Mouse (Mus musculus): ENCODE measurements at regions not wholly inside any gene's neighbourhood (a gene's known extent, or its start where the extent isn't known, plus 50 kb on each side); places are given as distances from the start of the nearest gene placed in this dataset.
A peak's percentile ranks its signal among the peaks of the same experiment; 100 is the strongest.

DNA sequence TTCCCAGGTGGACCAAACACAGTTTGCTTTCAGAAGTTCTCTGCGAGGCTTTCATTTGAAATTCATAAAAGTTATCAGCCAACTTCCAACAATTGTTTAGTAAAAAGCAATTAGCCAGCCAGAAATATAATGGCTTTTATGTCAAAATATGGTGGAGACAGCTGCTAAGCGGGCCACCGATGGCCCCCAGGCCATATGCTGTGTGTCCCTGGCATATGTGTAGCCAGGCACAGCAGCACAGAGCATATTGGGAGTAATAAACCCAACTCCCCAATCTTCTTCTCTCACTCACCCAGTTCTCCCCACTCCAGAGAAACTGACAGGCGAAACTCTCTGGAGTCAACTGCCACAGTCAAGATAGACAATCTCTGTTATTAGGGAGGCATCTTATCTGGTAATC lies 137.5 kb upstream of the Sel1l start:
- DNase-seq (ENCODE audit: low spot score): no peak

DNA sequence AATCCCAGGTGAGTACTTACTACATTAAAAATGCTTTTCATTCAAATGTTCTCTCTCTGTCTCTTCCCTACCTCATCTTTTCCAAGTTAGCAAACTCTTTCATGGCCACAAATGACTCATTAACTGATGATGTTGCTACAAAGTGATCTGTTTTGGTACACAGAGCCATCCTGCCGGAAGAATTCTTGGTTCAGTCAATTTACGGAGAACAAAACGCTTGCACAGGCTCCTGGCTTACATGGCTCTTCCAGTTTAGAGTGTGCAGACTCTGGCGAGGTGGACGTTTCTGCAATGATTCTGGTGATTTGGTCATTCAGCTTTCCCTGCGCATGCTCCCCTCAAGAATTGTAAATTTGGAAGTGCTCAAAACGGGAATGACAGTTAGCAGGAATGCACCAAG lies 131.4 kb upstream of the Sel1l start:
- DNase-seq (ENCODE audit: low spot score): no peak

DNA sequence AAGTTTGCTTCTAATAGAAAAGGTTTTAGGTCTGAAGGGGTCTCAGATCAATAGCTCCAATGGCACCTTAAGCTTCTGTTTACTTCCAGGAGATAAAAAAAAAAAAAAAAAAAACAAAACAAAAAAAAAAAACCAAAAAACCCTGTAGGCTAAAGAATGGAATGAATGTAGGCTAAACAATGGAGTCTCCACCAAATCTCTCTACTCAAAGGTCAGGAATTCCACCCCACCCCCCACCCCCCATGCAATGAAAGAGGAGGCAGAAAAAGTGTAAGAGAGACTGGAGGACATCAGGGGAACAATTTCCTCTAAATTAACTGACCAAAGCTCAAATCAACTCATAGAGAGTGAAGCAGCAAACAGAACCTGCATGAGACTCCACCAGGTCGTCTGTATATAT lies 122.1 kb upstream of the Sel1l start:
- no peak for DNase-seq (ENCODE audit: low spot score)

DNA sequence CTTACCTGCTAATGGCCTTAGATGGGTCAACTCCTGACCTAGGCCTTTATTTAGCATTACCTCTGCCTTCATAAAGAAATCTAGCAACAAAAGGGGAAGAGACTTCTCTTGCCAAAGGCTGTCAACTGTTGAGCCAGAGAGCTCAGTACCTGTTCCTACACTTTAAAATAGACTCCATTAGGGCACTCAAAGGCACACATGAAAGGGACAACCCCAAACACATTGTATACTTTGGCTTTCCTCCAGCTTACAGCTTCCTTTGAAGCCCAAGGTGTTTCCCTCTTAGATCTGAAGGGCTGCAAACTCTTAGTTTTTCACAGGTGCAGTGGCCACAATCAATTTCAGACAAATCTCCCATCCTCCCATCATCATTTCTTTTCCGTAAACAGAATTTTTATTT lies 117.0 kb upstream of the Sel1l start:
- DNase-seq (ENCODE audit: low spot score): no peak

DNA sequence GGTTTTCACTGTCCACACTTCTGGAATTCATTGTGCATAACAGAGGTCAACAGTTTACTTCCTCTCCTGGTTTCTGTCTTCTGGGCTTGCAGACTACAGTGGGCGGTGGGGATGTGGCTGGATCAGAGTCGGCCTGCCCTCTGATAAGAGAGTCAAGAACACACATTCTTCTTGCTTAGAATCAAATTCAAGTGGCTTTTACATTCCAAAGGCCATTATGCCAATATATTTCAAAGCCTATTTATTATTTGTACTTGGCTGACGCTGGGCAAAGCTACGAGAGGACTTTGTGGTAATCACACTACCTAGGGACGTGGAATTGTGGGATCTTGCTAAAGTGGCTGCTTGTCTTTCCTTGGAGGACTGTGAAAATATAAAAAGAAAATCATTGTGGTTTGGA lies 114.3 kb upstream of the Sel1l start:
- no peak for DNase-seq (ENCODE audit: low spot score)

DNA sequence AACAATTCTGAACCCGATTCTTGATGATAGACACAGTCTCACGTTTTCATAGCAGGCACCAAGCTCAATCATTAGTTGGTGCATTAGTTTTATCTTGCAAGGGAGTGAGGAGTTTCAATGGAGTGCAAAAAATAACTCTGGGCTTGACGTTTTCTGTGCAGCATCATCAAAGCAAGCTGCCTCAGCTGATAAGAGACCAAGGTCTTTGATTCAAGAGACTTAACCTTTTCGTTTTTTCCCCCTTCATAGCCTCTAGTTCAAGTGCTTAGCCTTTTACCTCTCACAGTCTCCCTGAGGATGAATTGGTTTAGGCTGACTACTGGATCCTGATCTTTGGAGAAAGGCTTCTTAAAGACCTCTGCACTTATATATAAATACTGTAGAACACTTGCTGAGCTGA lies 109.1 kb upstream of the Sel1l start:
- no peak for DNase-seq (ENCODE audit: low spot score)

DNA sequence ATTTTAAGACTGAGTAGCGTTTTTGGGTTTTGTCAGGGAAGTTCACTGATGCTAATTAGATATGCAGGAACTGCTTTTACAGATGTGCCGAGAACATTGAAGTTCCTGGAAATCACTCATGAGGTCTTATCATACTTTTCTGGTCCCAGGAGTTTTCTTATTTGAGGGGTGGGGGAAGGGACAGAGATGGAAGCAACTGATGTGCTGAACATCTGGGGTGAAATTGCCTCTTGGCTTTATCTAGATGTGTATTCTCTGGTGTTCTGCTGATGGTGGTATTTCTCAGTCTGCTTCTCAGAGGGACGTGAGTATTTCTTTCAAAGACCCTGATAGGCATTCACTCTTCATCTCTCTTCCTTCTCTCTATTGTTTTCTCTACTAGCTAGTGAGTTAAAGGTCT lies 107.5 kb upstream of the Sel1l start:
- DNase-seq (ENCODE audit: low spot score): no peak

- no peak for DNase-seq (ENCODE audit: low spot score)
Observed at GRCm38 (mm10) chr12:91948602-91949167, 99.7 kb upstream of the Sel1l start.

DNA sequence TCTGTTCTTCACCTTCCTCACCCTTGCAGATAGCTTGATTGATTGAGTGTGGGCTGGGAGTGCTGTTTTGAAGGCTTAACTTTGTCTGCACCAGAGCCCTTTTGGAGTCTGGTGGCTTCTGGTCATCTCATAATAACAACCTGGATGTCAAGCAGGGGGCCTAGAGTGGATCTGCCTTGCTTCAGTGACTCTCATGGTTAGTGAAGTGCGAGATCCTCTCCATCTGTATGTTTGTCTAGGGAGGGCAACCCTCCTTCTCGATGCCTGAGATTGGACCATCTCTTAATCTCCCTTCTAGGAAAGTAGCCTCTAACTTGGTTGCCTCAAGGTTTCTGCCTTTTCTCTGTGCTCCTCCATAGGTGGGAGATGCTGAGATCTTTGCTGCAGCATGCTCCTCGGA lies 99.0 kb upstream of the Sel1l start:
- DNase-seq (ENCODE audit: low spot score): no peak

DNA sequence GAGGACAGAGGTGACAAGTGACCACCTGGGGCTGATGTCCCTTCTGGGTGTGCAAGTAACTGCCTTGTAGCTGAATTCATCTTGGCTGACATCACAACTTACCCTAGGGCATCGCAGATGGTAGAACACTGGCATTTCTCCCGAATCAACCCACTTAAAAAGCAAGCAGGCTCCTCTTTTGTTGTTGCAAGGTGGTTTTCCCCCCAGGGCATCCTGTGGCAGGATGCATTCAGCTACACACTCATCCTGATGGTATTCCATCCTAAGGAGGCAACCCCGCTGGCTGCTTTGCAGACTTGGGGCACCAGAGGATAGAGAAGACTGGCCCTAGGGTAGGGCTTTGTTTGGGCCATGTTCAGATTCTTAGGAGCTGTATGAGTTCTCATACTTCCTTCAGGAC lies 97.6 kb upstream of the Sel1l start:
- no peak for DNase-seq (ENCODE audit: low spot score)

- no peak for DNase-seq (ENCODE audit: low spot score)
Observed at GRCm38 (mm10) chr12:91932490-91933361, 83.8 kb upstream of the Sel1l start.

DNA sequence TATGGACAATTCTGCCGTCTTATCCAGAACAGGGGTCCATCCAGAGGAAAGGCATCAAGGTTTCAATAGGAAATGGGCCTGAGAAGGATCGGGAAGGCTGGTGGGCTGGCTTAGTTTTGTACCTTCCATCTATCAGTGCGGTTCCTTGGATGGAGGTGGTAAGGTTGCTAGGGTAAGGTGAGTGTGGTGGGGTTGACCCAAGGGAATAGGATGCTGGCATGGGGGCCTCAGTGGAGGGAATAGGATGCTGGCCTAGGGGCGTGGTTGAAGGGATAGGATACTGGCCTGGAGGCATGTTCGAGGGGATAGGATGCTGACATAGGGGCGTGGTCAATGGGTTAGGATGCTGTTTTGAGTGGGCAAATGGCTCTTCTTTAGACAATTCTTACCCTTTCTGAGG lies 82.6 kb upstream of the Sel1l start:
- no peak for DNase-seq (ENCODE audit: low spot score)

DNA sequence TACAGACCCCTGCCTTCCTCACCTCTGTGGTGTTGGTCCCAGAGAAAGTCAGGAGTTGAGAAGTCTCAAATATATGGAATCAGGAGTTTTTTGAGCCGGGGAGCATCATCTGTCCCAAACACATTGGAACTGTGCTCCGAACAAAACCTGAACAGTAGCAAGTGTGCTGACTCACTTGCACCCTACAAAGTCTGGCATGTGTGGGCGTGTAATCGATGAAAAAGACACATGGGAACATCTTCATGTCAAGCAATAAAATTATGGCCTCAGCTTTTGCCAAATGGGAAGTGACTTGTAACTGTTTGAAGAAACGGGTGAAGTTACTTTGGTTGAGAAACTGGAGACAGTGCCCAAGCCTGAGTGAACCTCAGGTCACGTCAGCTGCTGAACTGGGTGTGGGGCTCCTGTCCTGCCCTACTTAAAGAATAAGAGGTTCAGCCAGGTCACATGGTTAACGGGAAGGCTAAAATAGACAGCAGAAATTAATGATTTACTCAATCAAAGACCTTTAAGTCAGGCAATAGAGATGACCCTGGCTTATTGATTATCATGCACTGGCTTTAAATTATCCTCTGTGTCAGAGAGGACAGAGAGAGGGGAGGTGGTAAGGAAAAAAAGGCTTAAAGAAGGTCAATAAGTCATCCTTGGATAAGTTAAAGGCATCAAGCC lies 80.6 kb upstream of the Sel1l start:
- no peak for DNase-seq (ENCODE audit: low spot score)

GRCm38 (mm10) chr12:91927576-91927975 lies 78.6 kb upstream of the Sel1l start:
- peak; percentile 41 for DNase-seq (ENCODE audit: low spot score)

- DNase-seq (ENCODE audit: low spot score): no peak
Observed at GRCm38 (mm10) chr12:91915486-91915885, 66.5 kb upstream of the Sel1l start.

- DNase-seq (ENCODE audit: low spot score): no peak
Observed at GRCm38 (mm10) chr12:91910529-91910928, 61.6 kb upstream of the Sel1l start.

All from testis, postnatal 10 days (tissue).